Mouse (Mus musculus): ENCODE data around the gene Arhgap44. TPM values are rescaled to one million over a fixed set of nuclear protein-coding genes. Genes with fewer than 3 reads are reported as not detected.
A peak's percentile ranks its signal among the peaks of the same experiment; 100 is the strongest.

Gene Arhgap44
- total and polyA plus RNA-seq, 3 experiments, result 0.11 TPM; not detected in 2

GRCm38 (mm10) chr11:65133661-65134060 lies 29.1 kb downstream of the Arhgap44 start:
- DNase-seq (ENCODE audit: low spot score) (no peak), ATAC-seq (ENCODE audit: extremely low read depth, insufficient number of reproducible peaks, low FRiP score, poor library complexity, severe bottlenecking) (no peak)
- no peak overlapping the region for H3K4me3 ChIP-seq (ENCODE audit: low read depth, low read length)
- H3K9me3 ChIP-seq (replicated peaks), result no peaks in the 10 kb centered on the region
- no peaks in the 10 kb centered on the region for H3K4me1 ChIP-seq (ENCODE audit: insufficient read depth, low read depth, low read length)
- no peaks in the 10 kb centered on the region for H3K27me3 ChIP-seq (ENCODE audit: insufficient read depth, low read length)
- H3K36me3 ChIP-seq (replicated peaks), result no peaks in the 10 kb centered on the region
- no peak for TF ChIP-seq TAL1 (conservative IDR thresholded peaks at IDR 0.05; ENCODE audit: low read depth, low read length)
- no peak for TF ChIP-seq GATA1 (IDR thresholded peaks at IDR 0.05; ENCODE audit: borderline replicate concordance, low read length)
- TF ChIP-seq CTCF (IDR thresholded peaks at IDR 0.05; ENCODE audit: low read depth, low read length), result no peak
- TF ChIP-seq GATA2 (IDR thresholded peaks at IDR 0.05; ENCODE audit: borderline replicate concordance, low read depth, low read length), result no peak
- TF ChIP-seq POLR2AphosphoS5 (IDR thresholded peaks at IDR 0.05; ENCODE audit: insufficient replicate concordance, low read depth, low read length), result no peak

- TF ChIP-seq TAL1 (conservative IDR thresholded peaks at IDR 0.05; ENCODE audit: low read depth, low read length), result no peak
- TF ChIP-seq CTCF (IDR thresholded peaks at IDR 0.05; ENCODE audit: low read depth, low read length), result peak; percentile 5; the same call in 1 of the 2 replicates
- DNase-seq (ENCODE audit: low spot score) (no peak), ATAC-seq (ENCODE audit: extremely low read depth, insufficient number of reproducible peaks, low FRiP score, poor library complexity, severe bottlenecking) (no peak)
- Histone ChIP-seq H3K27me3 (ENCODE audit: insufficient read depth, low read length) (no peaks in the 10 kb centered on the region), H3K36me3 (replicated peaks) (no peaks in the 10 kb centered on the region), H3K4me1 (ENCODE audit: insufficient read depth, low read depth, low read length) (peaks cover 3% of the 10 kb centered on the region; the same call in 1 of the 2 replicates), H3K4me3 (ENCODE audit: low read depth, low read length) (no peak overlapping the region), H3K9me3 (replicated peaks) (no peaks in the 10 kb centered on the region)
Measured at GRCm38 (mm10) chr11:65129110-65129509, 33.7 kb downstream of the Arhgap44 start.

GRCm38 (mm10) chr11:65128666-65129065 lies 34.1 kb downstream of the Arhgap44 start:
- no peaks in the 10 kb centered on the region for H3K9me3 ChIP-seq (replicated peaks)
- H3K4me1 ChIP-seq (ENCODE audit: insufficient read depth, low read depth, low read length), result peaks cover 3% of the 10 kb centered on the region; the same call in 1 of the 2 replicates
- no peaks in the 10 kb centered on the region for H3K27me3 ChIP-seq (ENCODE audit: insufficient read depth, low read length)
- H3K36me3 ChIP-seq (replicated peaks), result no peaks in the 10 kb centered on the region
- ATAC-seq (ENCODE audit: extremely low read depth, insufficient number of reproducible peaks, low FRiP score, poor library complexity, severe bottlenecking) (no peak), DNase-seq (ENCODE audit: low spot score) (no peak)
- no peak for TF ChIP-seq CTCF (IDR thresholded peaks at IDR 0.05; ENCODE audit: low read depth, low read length)
- TF ChIP-seq POLR2AphosphoS5 (IDR thresholded peaks at IDR 0.05; ENCODE audit: insufficient replicate concordance, low read depth, low read length), result no peak
- TF ChIP-seq GATA1 (IDR thresholded peaks at IDR 0.05; ENCODE audit: borderline replicate concordance, low read length), result no peak
- no peak for TF ChIP-seq GATA2 (IDR thresholded peaks at IDR 0.05; ENCODE audit: borderline replicate concordance, low read depth, low read length)
- TF ChIP-seq TAL1 (conservative IDR thresholded peaks at IDR 0.05; ENCODE audit: low read depth, low read length), result no peak
- H3K4me3 ChIP-seq (ENCODE audit: low read depth, low read length), result no peak overlapping the region

GRCm38 (mm10) chr11:65126566-65126965 lies 36.2 kb downstream of the Arhgap44 start:
- Histone ChIP-seq H3K27me3 (ENCODE audit: insufficient read depth, low read length) (no peaks in the 10 kb centered on the region), H3K4me3 (ENCODE audit: low read depth, low read length) (no peak overlapping the region), H3K9me3 (replicated peaks) (no peaks in the 10 kb centered on the region), H3K4me1 (ENCODE audit: insufficient read depth, low read depth, low read length) (peaks cover 3% of the 10 kb centered on the region; the same call in 1 of the 2 replicates), H3K36me3 (replicated peaks) (no peaks in the 10 kb centered on the region)
- ATAC-seq (ENCODE audit: extremely low read depth, insufficient number of reproducible peaks, low FRiP score, poor library complexity, severe bottlenecking) (no peak), DNase-seq (ENCODE audit: low spot score) (no peak)
- TF ChIP-seq GATA2 (IDR thresholded peaks at IDR 0.05; ENCODE audit: borderline replicate concordance, low read depth, low read length) (no peak), POLR2AphosphoS5 (IDR thresholded peaks at IDR 0.05; ENCODE audit: insufficient replicate concordance, low read depth, low read length) (no peak), GATA1 (IDR thresholded peaks at IDR 0.05; ENCODE audit: borderline replicate concordance, low read length) (no peak), TAL1 (conservative IDR thresholded peaks at IDR 0.05; ENCODE audit: low read depth, low read length) (no peak), CTCF (IDR thresholded peaks at IDR 0.05; ENCODE audit: low read depth, low read length) (no peak)

- peaks cover 3% of the 10 kb centered on the region; the same call in 1 of the 2 replicates for H3K4me1 ChIP-seq (ENCODE audit: insufficient read depth, low read depth, low read length)
Measured at GRCm38 (mm10) chr11:65124913-65125418, 37.8 kb downstream of the Arhgap44 start.

GRCm38 (mm10) chr11:65120276-65120675 lies 42.5 kb downstream of the Arhgap44 start:
- TF ChIP-seq GATA2 (IDR thresholded peaks at IDR 0.05; ENCODE audit: borderline replicate concordance, low read depth, low read length) (no peak), POLR2AphosphoS5 (IDR thresholded peaks at IDR 0.05; ENCODE audit: insufficient replicate concordance, low read depth, low read length) (no peak), GATA1 (IDR thresholded peaks at IDR 0.05; ENCODE audit: borderline replicate concordance, low read length) (no peak), CTCF (IDR thresholded peaks at IDR 0.05; ENCODE audit: low read depth, low read length) (no peak), TAL1 (conservative IDR thresholded peaks at IDR 0.05; ENCODE audit: low read depth, low read length) (no peak)
- no peaks in the 10 kb centered on the region for H3K4me1 ChIP-seq (ENCODE audit: insufficient read depth, low read depth, low read length)
- H3K36me3 ChIP-seq (replicated peaks), result no peaks in the 10 kb centered on the region
- ATAC-seq (ENCODE audit: extremely low read depth, insufficient number of reproducible peaks, low FRiP score, poor library complexity, severe bottlenecking), result no peak
- H3K4me3 ChIP-seq (ENCODE audit: low read depth, low read length), result no peak overlapping the region
- DNase-seq (ENCODE audit: low spot score), result no peak
- H3K9me3 ChIP-seq (replicated peaks), result no peaks in the 10 kb centered on the region
- no peaks in the 10 kb centered on the region for H3K27me3 ChIP-seq (ENCODE audit: insufficient read depth, low read length)

More at GRCm38 (mm10) chr11:65124913-65125418, 37.8 kb downstream of the Arhgap44 start:
- Histone ChIP-seq H3K27me3 (ENCODE audit: insufficient read depth, low read length) (no peaks in the 10 kb centered on the region), H3K9me3 (replicated peaks) (no peaks in the 10 kb centered on the region), H3K36me3 (replicated peaks) (no peaks in the 10 kb centered on the region), H3K4me3 (ENCODE audit: low read depth, low read length) (no peak overlapping the region)
- TF ChIP-seq POLR2AphosphoS5 (IDR thresholded peaks at IDR 0.05; ENCODE audit: insufficient replicate concordance, low read depth, low read length), result no peak
- no peak for TF ChIP-seq GATA2 (IDR thresholded peaks at IDR 0.05; ENCODE audit: borderline replicate concordance, low read depth, low read length)
- no peak for TF ChIP-seq GATA1 (IDR thresholded peaks at IDR 0.05; ENCODE audit: borderline replicate concordance, low read length)
- TF ChIP-seq CTCF (IDR thresholded peaks at IDR 0.05; ENCODE audit: low read depth, low read length), result no peak
- TF ChIP-seq TAL1 (conservative IDR thresholded peaks at IDR 0.05; ENCODE audit: low read depth, low read length), result no peak
- DNase-seq (ENCODE audit: low spot score) (no peak), ATAC-seq (ENCODE audit: extremely low read depth, insufficient number of reproducible peaks, low FRiP score, poor library complexity, severe bottlenecking) (no peak)

Data from G1E (cell line).